Mouse (Mus musculus): Measurements from ENCODE around the gene Plin3. TPM values are rescaled to one million over a fixed set of nuclear protein-coding genes. Genes with fewer than 3 reads are reported as not detected.

Gene Plin3
- polyA plus RNA-seq, 1 experiment from 2014 or later: 103 TPM

- peak overlapping the region; percentile 24 for H3K4me3 ChIP-seq (replicated peaks; ENCODE audit: low read length)
- H3K4me1 ChIP-seq (ENCODE audit: control insufficient read depth, insufficient read depth, low read length): peaks cover 32% of the 10 kb centered on the region
- no peak for ATAC-seq (ENCODE audit: insufficient read depth, low FRiP score)
- H3K9me3 ChIP-seq (replicated peaks; ENCODE audit: control insufficient read depth, low read length): no peaks in the 10 kb centered on the region
- 14% methylated on average over 9 of the region's 9 CpGs for WGBS
- H3K27ac ChIP-seq (ENCODE audit: low read length): peak overlapping the region; percentile 77
- no peaks in the 10 kb centered on the region for H3K27me3 ChIP-seq (ENCODE audit: control insufficient read depth, insufficient read depth, low read length)
- H3K9ac ChIP-seq (ENCODE audit: low read length): peak overlapping the region; percentile 49; the same call in 1 of the 2 replicates
- peak overlapping the region; percentile 59 for H3K4me2 ChIP-seq (ENCODE audit: low read depth, low read length)
- peaks cover 7% of the 10 kb centered on the region; the same call in 1 of the 2 replicates for H3K36me3 ChIP-seq (ENCODE audit: control insufficient read depth, insufficient read depth, low read length)
Measured at GRCm38 (mm10) chr17:56255429-56255828, 37.2 kb downstream of the Plin3 start.

DNA sequence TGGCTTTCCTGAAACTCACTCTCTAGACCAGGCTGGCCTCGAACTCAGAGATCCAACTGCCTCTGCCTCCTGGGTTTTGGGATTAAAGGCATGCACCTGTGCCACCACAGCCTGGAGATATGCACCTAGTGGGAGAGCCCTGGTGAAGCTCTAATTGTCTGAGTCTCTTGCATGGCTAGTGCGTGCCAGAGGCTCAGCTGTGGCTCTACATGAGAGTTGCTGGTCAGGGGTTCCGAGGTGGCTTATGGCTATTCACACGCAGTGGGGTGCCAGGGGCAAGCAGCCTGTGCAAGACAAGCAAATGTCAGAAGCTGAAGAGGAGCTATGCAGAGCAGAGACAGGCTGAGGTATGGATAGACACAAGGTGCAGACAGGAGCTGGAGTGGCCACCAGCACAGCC, 38.0 kb downstream of the Plin3 start:
- ATAC-seq (ENCODE audit: insufficient read depth, low FRiP score): no peak
- no peaks in the 10 kb centered on the region for H3K9me3 ChIP-seq (replicated peaks; ENCODE audit: control insufficient read depth, low read length)
- no peak overlapping the region for H3K27ac ChIP-seq (ENCODE audit: low read length)
- H3K27me3 ChIP-seq (ENCODE audit: control insufficient read depth, insufficient read depth, low read length): no peaks in the 10 kb centered on the region
- no peak overlapping the region for H3K4me3 ChIP-seq (replicated peaks; ENCODE audit: low read length)
- no peak overlapping the region for H3K9ac ChIP-seq (ENCODE audit: low read length)
- H3K4me2 ChIP-seq (ENCODE audit: low read depth, low read length): no peak overlapping the region
- H3K36me3 ChIP-seq (ENCODE audit: control insufficient read depth, insufficient read depth, low read length): peaks cover 6% of the 10 kb centered on the region; the same call in 1 of the 2 replicates
- 81% methylated on average over 4 of the region's 4 CpGs for WGBS
- peaks cover 25% of the 10 kb centered on the region for H3K4me1 ChIP-seq (ENCODE audit: control insufficient read depth, insufficient read depth, low read length)

GRCm38 (mm10) chr17:56251136-56251829, 41.4 kb downstream of the Plin3 start:
- no peaks in the 10 kb centered on the region for H3K36me3 ChIP-seq (ENCODE audit: control insufficient read depth, insufficient read depth, low read length)
- H3K27me3 ChIP-seq (ENCODE audit: control insufficient read depth, insufficient read depth, low read length): no peaks in the 10 kb centered on the region
- H3K4me2 ChIP-seq (ENCODE audit: low read depth, low read length): no peak overlapping the region
- no peak overlapping the region for H3K9ac ChIP-seq (ENCODE audit: low read length)
- 0 out of 2 replicates have a peak, but pooled peaks cover 4% of the 10 kb centered on the region for H3K4me1 ChIP-seq (ENCODE audit: control insufficient read depth, insufficient read depth, low read length)
- H3K9me3 ChIP-seq (replicated peaks; ENCODE audit: control insufficient read depth, low read length): no peaks in the 10 kb centered on the region
- ATAC-seq (ENCODE audit: insufficient read depth, low FRiP score): no peak
- no peak overlapping the region for H3K27ac ChIP-seq (ENCODE audit: low read length)
- no peak overlapping the region for H3K4me3 ChIP-seq (replicated peaks; ENCODE audit: low read length)
- 19% methylated on average over 6 of the region's 6 CpGs for WGBS

DNA sequence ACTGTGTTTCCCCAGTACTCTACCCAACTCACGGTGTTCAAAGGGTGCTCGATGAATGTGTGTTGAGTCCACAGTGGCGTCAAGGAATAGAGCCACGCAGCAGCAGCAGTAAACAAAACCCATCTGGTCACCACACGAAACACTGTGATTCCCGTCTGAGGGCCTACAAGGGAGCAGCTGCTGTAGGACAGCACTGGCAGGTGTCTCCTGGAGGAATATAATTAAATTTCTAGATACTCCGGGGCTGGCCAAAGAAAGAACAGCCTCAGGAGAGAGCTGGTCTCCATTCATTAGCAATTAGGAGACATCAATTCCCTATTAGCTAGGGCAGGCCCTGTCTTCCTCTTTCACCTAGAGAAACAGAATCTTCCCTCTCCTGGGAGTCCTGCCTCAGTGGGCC, 47.1 kb downstream of the Plin3 start:
- H3K36me3 ChIP-seq (ENCODE audit: control insufficient read depth, insufficient read depth, low read length): no peaks in the 10 kb centered on the region
- ATAC-seq (ENCODE audit: insufficient read depth, low FRiP score): no peak
- H3K4me3 ChIP-seq (replicated peaks; ENCODE audit: low read length): no peak overlapping the region
- no peaks in the 10 kb centered on the region for H3K4me1 ChIP-seq (ENCODE audit: control insufficient read depth, insufficient read depth, low read length)
- WGBS: 54% methylated on average over 7 of the region's 7 CpGs
- no peaks in the 10 kb centered on the region for H3K9me3 ChIP-seq (replicated peaks; ENCODE audit: control insufficient read depth, low read length)
- no peak overlapping the region for H3K9ac ChIP-seq (ENCODE audit: low read length)
- H3K27me3 ChIP-seq (ENCODE audit: control insufficient read depth, insufficient read depth, low read length): no peaks in the 10 kb centered on the region; the same call in 1 of the 2 replicates
- no peak overlapping the region for H3K4me2 ChIP-seq (ENCODE audit: low read depth, low read length)
- H3K27ac ChIP-seq (ENCODE audit: low read length): no peak overlapping the region

DNA sequence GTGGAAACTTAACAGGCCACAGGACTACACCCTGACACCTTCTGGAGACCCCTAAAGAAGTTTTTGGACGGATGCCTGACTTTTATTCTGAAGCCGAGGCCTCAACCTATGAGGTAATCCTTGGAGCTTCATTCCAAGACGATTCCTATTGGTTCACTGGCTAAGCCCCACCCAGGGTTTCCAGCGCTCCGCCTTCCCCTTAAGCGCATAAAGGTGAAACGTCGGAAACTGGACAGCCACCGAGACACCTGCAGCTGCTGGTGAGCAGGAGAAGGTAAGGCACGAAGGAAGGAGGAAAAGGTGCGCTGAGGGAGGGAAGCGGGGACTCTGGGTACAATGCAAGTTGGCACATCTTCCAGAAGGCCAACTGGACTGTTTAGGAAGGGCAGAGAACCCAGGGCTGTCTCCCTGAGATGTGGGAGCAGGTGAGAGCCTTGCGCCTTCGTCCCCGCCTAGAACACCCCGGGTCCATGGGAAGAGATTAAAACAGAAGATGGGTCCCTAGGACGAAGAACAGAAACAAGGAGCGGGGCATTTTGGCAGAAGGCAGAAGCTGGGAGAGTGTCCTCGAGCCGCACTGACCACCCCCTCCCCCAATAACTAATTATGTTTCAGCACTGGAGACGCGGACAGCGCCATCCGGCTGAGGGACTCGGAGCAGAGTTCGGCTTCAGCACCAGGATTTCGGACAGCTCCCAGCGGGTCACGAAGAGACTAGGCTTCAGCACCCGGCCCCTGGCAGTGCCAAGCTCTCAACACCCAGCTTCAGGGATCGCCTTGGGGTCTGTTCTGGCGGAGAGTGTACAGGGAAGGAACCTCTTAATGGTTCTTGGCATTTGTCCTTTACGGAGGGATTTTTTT, 50.9 kb downstream of the Plin3 start:
- ATAC-seq (ENCODE audit: insufficient read depth, low FRiP score): peak; percentile 53; the same call in 1 of the 2 replicates
- Histone ChIP-seq H3K27ac (ENCODE audit: low read length) (no peak overlapping the region), H3K36me3 (ENCODE audit: control insufficient read depth, insufficient read depth, low read length) (no peaks in the 10 kb centered on the region), H3K9me3 (replicated peaks; ENCODE audit: control insufficient read depth, low read length) (no peaks in the 10 kb centered on the region), H3K4me1 (ENCODE audit: control insufficient read depth, insufficient read depth, low read length) (no peaks in the 10 kb centered on the region), H3K4me2 (ENCODE audit: low read depth, low read length) (no peak overlapping the region), H3K9ac (ENCODE audit: low read length) (no peak overlapping the region), H3K4me3 (replicated peaks; ENCODE audit: low read length) (peak overlapping the region; percentile 16; the same call in 1 of the 2 replicates), H3K27me3 (ENCODE audit: control insufficient read depth, insufficient read depth, low read length) (no peaks in the 10 kb centered on the region; the same call in 1 of the 2 replicates)
- under 1% methylated on average over 33 of the region's 33 CpGs for WGBS

DNA sequence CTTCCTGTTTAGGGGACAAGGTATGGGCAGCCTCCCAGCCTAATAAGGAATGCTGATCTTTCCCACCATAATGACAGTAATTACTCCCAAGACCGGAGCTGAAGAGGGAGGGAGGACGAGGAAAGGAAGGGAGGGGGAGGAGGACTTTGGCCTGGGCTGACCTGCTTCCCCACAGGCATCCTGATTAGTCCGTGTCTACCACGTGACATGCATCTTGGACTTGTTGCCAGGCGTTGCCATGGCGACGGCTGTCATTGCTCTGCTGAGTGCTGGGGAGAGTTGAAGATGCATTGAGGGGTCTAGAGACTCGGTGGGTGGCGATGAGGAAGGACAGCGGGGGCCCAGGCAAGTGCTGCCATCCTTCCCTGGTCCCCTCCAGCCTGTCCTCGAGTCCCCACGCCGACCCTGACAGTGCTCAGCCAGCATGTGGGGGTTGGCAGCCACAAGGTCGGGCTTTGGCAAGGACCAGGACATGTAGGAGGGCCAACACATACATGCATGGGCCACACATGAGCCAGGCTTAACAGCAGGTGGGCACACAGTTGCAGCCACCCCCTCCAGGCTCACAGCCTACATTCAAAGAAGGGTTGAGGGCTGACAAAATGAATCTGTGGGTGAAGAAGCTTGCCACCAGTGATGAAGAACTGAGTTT, 58.7 kb downstream of the Plin3 start:
- H3K36me3 ChIP-seq (ENCODE audit: control insufficient read depth, insufficient read depth, low read length): no peaks in the 10 kb centered on the region
- H3K4me1 ChIP-seq (ENCODE audit: control insufficient read depth, insufficient read depth, low read length): 0 out of 2 replicates have a peak, but pooled peaks cover 4% of the 10 kb centered on the region
- no peaks in the 10 kb centered on the region for H3K9me3 ChIP-seq (replicated peaks; ENCODE audit: control insufficient read depth, low read length)
- no peak overlapping the region for H3K9ac ChIP-seq (ENCODE audit: low read length)
- H3K4me3 ChIP-seq (replicated peaks; ENCODE audit: low read length): no peak overlapping the region
- 3% methylated on average over 14 of the region's 14 CpGs for whole genome bisulfite sequencing
- H3K27me3 ChIP-seq (ENCODE audit: control insufficient read depth, insufficient read depth, low read length): no peaks in the 10 kb centered on the region
- no peak overlapping the region for H3K4me2 ChIP-seq (ENCODE audit: low read depth, low read length)
- H3K27ac ChIP-seq (ENCODE audit: low read length): no peak overlapping the region
- no peak for ATAC-seq (ENCODE audit: insufficient read depth, low FRiP score)

DNA sequence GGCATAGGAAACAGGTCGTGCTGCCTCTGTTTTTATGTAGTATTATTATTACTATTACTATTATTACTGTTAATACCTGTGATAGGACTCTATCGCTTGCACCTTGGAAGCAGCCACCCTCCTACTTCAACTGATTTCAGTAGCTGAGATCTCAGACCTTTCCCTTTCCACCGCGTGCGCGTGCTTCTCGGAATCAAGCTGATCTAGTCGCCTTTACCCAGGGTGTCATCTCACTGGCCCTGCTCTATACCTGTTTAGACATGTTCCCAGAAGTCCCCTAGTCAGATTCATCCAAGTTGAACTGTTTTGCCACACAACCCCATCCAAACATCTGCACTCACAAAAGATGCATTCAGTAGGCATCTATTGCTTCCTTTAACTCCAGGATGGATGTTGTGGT, 59.3 kb downstream of the Plin3 start:
- H3K9me3 ChIP-seq (replicated peaks; ENCODE audit: control insufficient read depth, low read length): no peaks in the 10 kb centered on the region
- H3K4me2 ChIP-seq (ENCODE audit: low read depth, low read length): no peak overlapping the region
- ATAC-seq (ENCODE audit: insufficient read depth, low FRiP score): no peak
- H3K4me1 ChIP-seq (ENCODE audit: control insufficient read depth, insufficient read depth, low read length): 0 out of 2 replicates have a peak, but pooled peaks cover 4% of the 10 kb centered on the region
- H3K36me3 ChIP-seq (ENCODE audit: control insufficient read depth, insufficient read depth, low read length): no peaks in the 10 kb centered on the region
- no peak overlapping the region for H3K27ac ChIP-seq (ENCODE audit: low read length)
- H3K27me3 ChIP-seq (ENCODE audit: control insufficient read depth, insufficient read depth, low read length): no peaks in the 10 kb centered on the region
- H3K4me3 ChIP-seq (replicated peaks; ENCODE audit: low read length): no peak overlapping the region
- no peak overlapping the region for H3K9ac ChIP-seq (ENCODE audit: low read length)
- 44% methylated on average over 8 of the region's 8 CpGs for WGBS

DNA sequence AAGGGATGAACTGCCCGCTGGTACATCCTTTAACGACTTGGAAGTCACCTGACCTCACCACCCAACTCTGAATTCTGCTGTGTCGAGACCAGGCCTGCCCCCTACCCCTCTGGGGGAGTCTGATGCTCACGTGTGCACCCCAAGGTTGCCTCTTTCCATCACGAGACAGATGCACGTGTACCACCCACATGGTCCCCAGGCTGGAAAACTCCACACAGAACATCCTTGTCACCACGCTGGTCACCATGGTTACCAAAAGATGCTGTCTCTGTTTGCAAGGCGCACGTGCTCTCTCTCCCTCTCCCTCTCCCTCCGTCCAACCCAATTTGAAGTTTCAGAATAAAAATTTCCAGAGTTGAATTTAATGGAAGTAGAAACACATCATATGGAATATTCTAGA, 62.7 kb downstream of the Plin3 start:
- WGBS: 61% methylated on average over 10 of the region's 10 CpGs
- no peak for ATAC-seq (ENCODE audit: insufficient read depth, low FRiP score)
- Histone ChIP-seq H3K4me3 (replicated peaks; ENCODE audit: low read length) (no peak overlapping the region), H3K4me2 (ENCODE audit: low read depth, low read length) (no peak overlapping the region), H3K27me3 (ENCODE audit: control insufficient read depth, insufficient read depth, low read length) (no peaks in the 10 kb centered on the region), H3K4me1 (ENCODE audit: control insufficient read depth, insufficient read depth, low read length) (0 out of 2 replicates have a peak, but pooled peaks cover 4% of the 10 kb centered on the region), H3K36me3 (ENCODE audit: control insufficient read depth, insufficient read depth, low read length) (no peaks in the 10 kb centered on the region), H3K9ac (ENCODE audit: low read length) (no peak overlapping the region), H3K27ac (ENCODE audit: low read length) (no peak overlapping the region), H3K9me3 (replicated peaks; ENCODE audit: control insufficient read depth, low read length) (no peaks in the 10 kb centered on the region)

All from stomach, embryonic 16.5 days (tissue).